Mouse (Mus musculus) c-Kit-positive CD71-positive TER-119-negative erythroid progenitor cells, embryonic 14.5 days (primary cell): ENCODE measurements around the gene Tex38.
A peak's percentile ranks its signal among the peaks of the same experiment; 100 is the strongest.

Experiments
- DNase-seq: peaks from one replicate; pipeline ENCODE4 v3.0.0-alpha.2; 2013; ENCODE audit warnings: low read depth

Tex38 gene

GRCm38 (mm10) chr4:115780918-115781317 lies at the start of gene Tex38:
Gene Tex38, minus strand, starts transcription at chr4:115781018.
- DNase-seq = no peak

- no peak for DNase-seq
Measured at GRCm38 (mm10) chr4:115830491-115830890, 49.7 kb upstream of the Tex38 start.

DNA sequence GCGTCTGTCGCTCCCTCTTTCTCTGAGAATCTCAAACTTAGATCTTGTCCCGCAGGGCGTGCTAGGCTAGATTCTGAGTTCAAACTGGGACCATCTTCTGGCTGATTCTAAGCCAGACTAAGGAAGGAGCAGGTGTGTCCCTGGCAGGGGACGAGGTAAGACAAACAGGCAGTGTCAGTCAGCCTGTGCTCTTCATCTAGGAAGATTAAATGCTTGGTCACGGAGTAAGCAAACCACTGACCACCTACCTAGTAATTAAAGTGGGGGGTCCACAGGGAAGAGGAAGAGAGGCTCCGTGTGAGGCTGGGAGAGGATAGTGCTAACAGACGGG lies 47.7 kb upstream of the Tex38 start:
- no peak for DNase-seq

- DNase-seq = no peak
Measured at GRCm38 (mm10) chr4:115827888-115828571, 47.2 kb upstream of the Tex38 start, which contains the start of gene Mob3c. Gene Mob3c, plus strand, starts transcription at chr4:115828092.

DNA sequence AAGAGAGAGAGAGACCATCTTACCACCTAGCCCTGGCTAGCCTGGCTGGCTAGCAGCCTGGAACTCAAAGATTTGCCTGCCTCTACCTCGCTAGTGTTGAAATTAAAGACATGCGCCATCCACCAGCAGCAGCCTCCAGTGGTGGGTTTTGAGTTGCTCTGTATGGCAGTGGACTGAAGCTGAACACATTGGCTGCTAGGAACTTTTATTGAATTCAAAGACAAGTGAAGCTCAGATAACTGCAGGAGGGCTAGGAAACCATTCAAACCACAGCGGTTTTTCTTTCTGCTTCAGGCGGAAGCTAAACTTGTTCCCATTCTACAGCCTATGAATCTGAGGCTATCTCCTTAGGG lies 46.7 kb upstream of the Tex38 start:
- DNase-seq = no peak

GRCm38 (mm10) chr4:115827066-115827465 lies 46.2 kb upstream of the Tex38 start:
- no peak for DNase-seq

DNA sequence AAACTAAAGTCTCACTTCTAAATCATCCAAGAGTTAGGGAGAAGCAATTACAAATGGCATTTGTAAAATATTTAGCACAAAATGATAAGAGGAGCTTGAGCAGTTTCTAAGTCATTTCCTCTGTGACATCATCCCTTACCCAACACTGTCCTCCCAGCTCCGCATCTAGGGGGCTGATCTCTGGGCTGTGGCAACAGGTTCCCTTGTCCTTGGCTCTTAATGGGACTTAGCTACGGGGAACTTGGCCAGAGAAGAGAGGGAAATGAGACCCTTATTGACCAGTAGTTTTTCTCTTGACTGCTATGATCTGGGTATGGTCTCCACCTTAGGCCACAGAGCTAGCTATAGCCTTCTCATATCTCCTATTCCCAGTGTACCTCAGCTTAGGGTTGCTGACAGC lies 44.5 kb upstream of the Tex38 start:
- no peak for DNase-seq

DNA sequence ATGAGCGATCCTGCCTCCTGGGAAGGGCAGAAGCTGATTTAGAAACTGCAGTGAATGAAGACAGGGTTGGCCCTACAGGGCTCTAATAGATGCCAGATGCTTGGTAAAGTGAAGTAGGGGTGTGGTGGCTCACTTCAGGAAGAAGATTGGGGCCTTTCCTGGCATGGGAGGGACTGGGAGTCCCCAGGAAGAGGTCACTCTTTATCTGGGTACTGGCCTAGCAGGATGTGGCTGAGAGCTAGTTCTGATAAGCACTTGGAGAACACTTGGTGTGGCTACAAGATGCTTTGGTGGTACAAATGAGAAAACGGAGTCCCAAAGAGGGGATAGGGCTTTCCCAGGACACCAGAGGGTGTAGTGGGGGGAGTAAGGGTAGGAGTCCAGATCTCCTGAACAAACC lies 43.4 kb upstream of the Tex38 start:
- DNase-seq = no peak

DNA sequence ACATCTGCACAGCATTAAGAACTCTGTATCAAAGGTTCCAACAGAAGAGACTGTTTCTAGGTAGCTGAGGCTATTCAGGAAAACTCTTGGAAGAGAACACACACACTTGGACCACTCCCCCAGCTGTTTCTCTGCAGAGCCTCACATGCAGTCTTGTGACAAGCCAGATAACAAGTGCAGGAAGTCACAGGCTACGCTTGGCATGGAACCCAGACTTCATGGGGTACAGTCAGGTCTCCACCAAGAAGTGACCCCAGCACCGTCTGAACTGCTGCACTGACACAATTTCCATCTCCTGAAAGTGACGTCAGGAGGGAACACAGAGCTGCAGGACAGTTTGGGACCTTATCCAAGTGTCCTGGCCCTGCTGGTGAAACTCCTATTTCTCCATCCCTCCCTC lies 41.1 kb upstream of the Tex38 start:
- no peak for DNase-seq

DNA sequence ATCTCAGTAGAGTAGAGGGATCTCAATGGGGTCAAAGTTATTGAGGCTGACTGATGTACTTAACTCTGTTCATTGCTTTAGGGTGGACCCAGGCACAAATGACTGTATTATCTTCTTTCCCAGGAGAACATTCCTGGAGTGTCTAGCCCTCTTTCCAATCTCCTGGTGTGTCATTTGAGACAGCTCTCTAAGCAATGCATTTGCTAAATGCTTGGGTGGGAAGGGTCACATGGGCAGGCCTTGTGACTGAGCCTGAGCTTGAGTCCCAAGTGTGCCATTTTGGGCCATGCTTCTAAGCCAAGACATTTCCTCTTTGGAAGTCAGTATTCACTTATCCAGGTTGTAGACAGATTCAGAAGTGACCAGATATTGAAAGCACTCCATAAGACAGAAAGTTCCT lies 40.6 kb upstream of the Tex38 start:
- DNase-seq = no peak

DNA sequence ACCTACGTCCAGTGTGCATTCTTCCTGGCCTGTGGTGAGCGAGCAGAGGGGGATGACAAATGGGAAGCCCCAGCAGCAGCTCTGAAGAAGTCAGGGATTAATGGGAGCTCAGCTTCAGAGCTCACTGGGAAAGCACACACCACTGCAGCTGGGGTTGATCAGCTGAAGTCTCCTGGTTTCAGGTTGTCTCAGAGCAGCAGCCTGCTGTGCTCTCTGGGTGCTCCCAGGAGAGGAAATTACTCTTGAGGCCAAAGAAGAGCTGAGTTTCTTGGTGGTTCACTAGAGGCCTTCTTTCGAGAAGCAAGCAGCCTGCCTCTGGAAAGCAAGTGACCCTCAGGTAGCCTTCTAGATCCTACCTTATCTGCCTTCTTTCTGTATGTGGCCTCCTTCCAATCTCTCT lies 40.1 kb upstream of the Tex38 start:
- no peak for DNase-seq

DNA sequence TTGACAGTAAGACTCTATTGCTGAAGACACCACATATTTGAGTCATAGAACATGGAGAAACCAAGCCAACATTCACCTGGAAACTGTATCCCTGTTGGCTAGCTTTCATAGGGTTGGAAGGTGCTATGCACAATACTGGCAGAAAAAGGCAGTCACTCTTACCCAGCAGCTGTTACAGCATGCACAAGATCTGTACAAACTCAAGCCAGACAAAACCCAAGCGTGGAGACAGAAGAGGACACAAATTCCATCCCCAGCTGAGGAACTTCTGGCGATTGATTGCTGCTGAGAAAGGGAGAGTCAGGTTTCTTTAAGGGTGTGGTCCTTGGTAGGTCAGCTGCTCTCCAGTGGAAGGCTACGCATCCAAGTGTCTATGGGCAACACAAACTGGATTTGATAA lies 39.4 kb upstream of the Tex38 start:
- DNase-seq = no peak

- no peak for DNase-seq
Measured at GRCm38 (mm10) chr4:115815606-115816005, 34.8 kb upstream of the Tex38 start.

GRCm38 (mm10) chr4:115812326-115812725 lies 31.5 kb upstream of the Tex38 start:
- no peak for DNase-seq

- DNase-seq = no peak
Measured at GRCm38 (mm10) chr4:115799981-115800380, 19.2 kb upstream of the Tex38 start.

- DNase-seq = no peak
Measured at GRCm38 (mm10) chr4:115795360-115795759, 14.5 kb upstream of the Tex38 start.

DNA sequence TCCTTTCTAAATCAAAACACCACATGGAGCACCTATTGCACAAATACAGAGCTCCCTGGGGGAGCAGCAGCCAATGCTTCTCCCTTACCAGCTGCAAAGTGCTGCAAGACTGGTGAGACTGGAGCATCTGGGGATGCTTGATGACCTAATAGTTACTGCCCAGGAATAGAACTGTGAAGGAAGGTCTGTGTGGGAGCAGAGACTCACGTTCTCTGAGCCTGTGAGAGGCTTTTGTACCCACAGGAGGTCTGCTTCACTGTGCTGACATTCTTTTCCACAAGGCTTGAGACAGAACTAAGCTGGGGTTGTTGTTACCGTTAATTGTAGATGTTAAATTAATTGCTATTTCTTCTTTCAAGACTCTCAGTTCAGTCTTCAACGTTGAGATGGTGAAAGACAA lies 10.0 kb upstream of the Tex38 start:
- DNase-seq = no peak

GRCm38 (mm10) chr4:115785511-115786034 lies 4.8 kb upstream of the Tex38 start:
- peak; percentile 30 for DNase-seq

DNA sequence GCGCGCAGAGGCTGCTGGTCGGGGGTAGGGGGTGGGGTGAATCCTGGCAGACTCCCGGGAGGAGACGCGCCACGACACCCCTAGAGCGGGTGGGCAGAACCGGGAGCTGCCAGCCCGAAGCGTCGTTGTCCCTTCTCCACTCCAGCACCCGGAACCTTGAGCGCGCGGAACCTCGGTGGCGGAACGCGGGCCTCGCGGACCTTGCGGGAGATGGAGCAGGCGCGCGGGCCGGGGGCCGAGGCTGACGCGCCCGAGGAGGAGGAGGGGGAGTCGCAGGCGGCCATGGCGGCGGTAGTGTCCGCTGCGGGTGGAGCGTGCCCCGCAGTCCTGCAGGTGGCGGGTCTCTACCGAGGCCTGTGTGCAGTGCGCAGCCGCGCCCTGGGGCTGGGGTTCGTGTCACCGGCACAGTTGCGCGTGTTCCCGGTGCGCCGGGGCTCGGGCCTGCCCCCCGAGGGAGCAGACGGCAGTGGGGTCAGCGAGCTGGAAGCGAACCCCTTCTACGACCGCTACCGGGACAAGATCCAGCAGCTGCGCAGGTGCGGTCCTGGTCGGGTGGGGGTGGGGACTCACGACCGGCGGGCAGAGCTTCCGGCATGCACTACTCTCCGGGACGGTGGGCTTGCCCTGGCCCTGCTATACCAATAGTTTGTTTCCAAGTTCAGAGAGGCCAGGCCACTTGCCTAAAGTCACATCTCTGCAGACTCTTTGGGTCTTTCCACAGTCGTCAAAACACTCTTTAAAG lies 4.1 kb upstream of the Tex38 start, which contains the start of gene Atpaf1:
Atpaf1 (plus strand) TSS at position 44 of the 742 bp plus-strand sequence.
- peak; percentile 46 for DNase-seq

- no peak for DNase-seq
Measured at GRCm38 (mm10) chr4:115782026-115782805, 1.4 kb upstream of the Tex38 start.

DNA sequence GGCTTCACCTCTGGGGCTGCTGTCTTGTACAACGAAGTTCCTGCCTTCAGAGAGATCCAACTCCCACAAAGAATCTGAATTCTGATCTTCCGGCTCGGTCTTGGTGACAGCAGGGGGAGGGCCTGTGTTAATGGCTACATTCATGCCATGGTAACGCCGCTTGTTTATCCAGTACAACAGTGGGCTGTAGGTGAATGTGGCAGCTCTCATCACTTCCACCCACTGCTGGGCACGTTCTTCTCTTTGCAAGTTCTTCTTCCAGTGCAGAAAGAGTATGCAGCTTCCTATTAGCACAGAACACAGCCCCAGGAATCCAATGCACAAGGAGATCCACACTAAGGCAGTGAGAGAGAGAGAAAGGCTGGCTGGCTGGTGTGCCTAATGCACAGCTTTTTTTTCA lies 549 bp downstream of the Tex38 start:
- no peak for DNase-seq

- DNase-seq = no peak
Measured at GRCm38 (mm10) chr4:115777627-115778026, 3.2 kb downstream of the Tex38 start.

DNA sequence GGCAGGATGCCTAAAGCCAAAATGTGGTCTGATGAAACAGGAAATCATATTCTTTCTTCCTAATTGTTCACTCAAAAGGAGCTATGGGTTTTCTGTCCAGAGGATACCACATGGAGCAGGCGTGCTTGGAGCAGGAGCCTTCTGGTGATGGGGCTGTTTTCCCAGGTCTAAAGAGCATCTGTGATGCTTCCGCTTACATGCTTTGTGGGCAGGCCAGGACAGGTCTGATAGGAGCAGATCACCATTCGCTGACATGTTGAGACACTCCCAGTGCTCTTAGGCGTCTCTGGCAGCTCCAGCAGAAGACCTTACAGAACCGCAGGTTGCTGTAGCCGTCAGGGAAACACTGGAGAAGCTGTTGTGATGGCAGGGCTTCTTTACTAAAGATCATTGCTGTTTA lies 5.8 kb downstream of the Tex38 start:
- DNase-seq = no peak
